Mouse (Mus musculus): Measurements from ENCODE around the gene Dap3. TPM values are rescaled to one million over a fixed set of nuclear protein-coding genes. Genes with fewer than 3 reads are reported as not detected.
"Not testable (repeated sequence)": the region's sequence is repeated elsewhere in the genome, so short reads cannot be mapped to it uniquely, and the experiment has no call there.

Gene Dap3
- polyA plus RNA-seq, 1 experiment, result 9.4 TPM

DNA sequence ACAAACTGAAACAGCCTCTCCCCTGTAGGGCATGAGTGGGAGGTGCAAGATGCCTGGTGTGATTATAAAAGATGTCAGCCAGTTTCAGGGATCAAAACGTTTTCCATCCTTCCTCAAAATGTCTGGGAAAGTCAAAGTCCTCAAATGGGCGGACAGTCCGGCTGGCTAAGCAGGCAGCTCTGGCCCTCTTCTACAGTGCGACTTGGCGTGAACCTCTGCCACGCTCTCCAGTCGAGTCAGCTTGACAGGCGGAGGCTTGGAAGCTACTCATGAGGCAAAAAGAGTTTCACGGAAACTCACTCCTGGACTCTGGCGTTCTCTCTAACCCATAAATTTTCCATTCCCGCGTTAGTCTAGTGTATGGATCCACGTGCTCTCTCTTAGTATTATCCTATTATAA lies 32.0 kb downstream of the Dap3 start:
- TF ChIP-seq GATA1 (IDR thresholded peaks at IDR 0.05; ENCODE audit: low read length) (no peak), TAL1 (IDR thresholded peaks at IDR 0.05; ENCODE audit: low read length) (no peak)
- H3K36me3 ChIP-seq (ENCODE audit: control insufficient read depth), result peaks cover 37% of the 10 kb centered on the region

DNA sequence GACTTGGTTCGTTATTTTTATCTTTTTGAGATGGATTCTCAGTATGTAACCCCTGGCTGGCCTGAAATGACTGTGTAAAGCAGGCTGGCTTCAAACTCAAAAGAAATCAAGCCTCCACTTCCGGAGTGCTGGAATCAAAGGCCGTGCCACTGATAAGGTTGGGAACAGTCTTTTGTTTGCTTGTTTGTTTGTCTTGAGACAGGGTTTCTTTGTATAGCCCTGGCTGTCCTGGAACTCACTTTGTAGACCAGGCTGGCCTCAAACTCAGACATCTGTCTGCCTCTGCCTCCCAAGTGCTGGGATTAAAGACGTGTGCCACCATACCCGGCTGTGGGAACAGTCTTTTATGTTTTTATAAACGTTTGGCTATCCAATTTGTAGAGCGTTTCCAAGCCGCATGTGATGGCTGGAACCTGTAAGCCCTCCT lies 36.6 kb downstream of the Dap3 start:
- Histone ChIP-seq H3K27me3 (ENCODE audit: control insufficient read depth) (no peaks in the 10 kb centered on the region), H3K9me3 (ENCODE audit: control insufficient read depth, low read length) (no peaks in the 10 kb centered on the region), H3K36me3 (ENCODE audit: control insufficient read depth) (peaks cover 31% of the 10 kb centered on the region), H3K4me3 (replicated peaks) (peak overlapping the region; percentile 85), H3K4me1 (ENCODE audit: control insufficient read depth) (peaks cover 23% of the 10 kb centered on the region)
- no peak for TF ChIP-seq GATA1 (IDR thresholded peaks at IDR 0.05; ENCODE audit: low read length)
- TF ChIP-seq TAL1 (IDR thresholded peaks at IDR 0.05; ENCODE audit: low read length), result no peak

More for the DNA sequence above, 32.0 kb downstream of the Dap3 start:
- peaks cover 9% of the 10 kb centered on the region for H3K4me1 ChIP-seq (ENCODE audit: control insufficient read depth)
- no peaks in the 10 kb centered on the region for H3K27me3 ChIP-seq (ENCODE audit: control insufficient read depth)
- no peak overlapping the region for H3K4me3 ChIP-seq (replicated peaks)
- peaks cover 11% of the 10 kb centered on the region for H3K9me3 ChIP-seq (ENCODE audit: control insufficient read depth, low read length)

DNA sequence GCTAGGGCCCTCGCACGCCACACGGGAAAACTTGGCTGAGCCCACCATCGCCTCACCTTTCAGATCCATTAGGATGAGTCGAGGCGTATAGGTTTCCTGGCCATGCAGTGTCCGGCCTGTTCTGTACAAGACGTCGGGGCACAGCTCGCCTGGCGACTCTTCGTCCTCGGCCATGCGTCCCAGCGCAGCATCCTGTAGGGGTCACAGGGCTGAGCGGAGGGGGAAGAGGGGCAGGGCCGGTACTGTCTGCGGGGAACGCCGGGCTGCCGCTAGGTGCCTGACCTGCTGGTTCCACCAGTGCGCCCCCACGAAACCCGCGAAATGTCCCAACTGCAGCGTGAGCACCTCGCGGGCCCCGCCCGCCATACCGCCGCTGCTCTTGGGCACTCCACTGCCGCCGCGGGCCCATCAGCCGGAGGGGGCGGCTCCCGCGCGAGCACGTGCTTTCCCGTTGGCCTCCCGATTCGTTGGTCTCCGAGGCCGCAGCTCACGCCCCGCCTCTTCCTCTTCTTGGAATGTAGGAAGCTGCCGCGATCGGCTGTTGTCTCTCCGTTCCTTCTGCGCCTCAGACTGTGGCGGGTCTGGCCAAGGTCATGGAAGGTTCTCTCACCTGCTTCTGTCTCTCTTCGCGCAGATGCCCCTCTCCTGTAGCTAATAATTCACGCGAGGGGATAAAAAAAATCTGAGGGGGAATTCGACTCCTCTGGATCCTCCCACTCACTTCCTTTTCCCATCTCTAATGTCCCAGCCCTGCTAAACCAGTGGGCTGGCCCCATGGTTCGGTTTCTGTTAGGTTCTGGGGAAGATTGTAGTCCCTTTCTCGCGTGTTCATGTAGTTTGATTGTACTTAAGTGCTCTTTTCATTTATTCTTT lies 37.2 kb downstream of the Dap3 start, which contains the start of gene Msto1:
TSS of gene Msto1 (minus strand) at position 489 of the 873 bp plus-strand sequence.
- Histone ChIP-seq H3K4me3 (replicated peaks) (peak within 1 kb of the TSS; percentile 85), H3K4me1 (ENCODE audit: control insufficient read depth) (peaks cover 23% of the 10 kb centered on the region), H3K36me3 (ENCODE audit: control insufficient read depth) (peaks cover 36% of the 10 kb centered on the region), H3K9me3 (ENCODE audit: control insufficient read depth, low read length) (no peaks in the 10 kb centered on the region), H3K27me3 (ENCODE audit: control insufficient read depth) (no peaks in the 10 kb centered on the region)
- TF ChIP-seq GATA1 (IDR thresholded peaks at IDR 0.05; ENCODE audit: low read length) (no peak), TAL1 (IDR thresholded peaks at IDR 0.05; ENCODE audit: low read length) (no peak)

DNA sequence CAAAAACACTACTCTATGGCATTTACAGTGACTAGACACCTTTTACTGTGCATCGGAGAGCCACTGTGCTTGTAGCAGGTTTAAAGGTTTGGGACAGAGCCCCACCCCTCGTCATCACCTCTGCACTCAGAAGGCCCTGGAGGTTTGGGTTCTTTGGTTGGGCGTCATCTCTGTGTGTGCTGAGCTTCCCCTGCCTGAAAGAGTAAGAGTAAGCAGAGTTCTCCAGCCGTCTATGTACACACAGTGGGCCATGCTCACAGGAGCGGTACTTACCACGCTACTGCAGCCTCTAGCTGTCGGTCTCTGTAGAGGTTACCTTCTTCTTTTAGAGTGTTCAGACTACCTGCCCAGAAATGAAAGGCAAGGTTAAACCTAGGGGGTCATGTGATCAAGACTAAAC lies 38.4 kb downstream of the Dap3 start:
- TF ChIP-seq TAL1 (IDR thresholded peaks at IDR 0.05; ENCODE audit: low read length) (no peak), GATA1 (IDR thresholded peaks at IDR 0.05; ENCODE audit: low read length) (no peak)
- H3K4me1 ChIP-seq (ENCODE audit: control insufficient read depth), result peaks cover 23% of the 10 kb centered on the region
- H3K27me3 ChIP-seq (ENCODE audit: control insufficient read depth), result no peaks in the 10 kb centered on the region
- peaks cover 48% of the 10 kb centered on the region for H3K36me3 ChIP-seq (ENCODE audit: control insufficient read depth)
- H3K4me3 ChIP-seq (replicated peaks), result no peak overlapping the region
- no peaks in the 10 kb centered on the region for H3K9me3 ChIP-seq (ENCODE audit: control insufficient read depth, low read length)

DNA sequence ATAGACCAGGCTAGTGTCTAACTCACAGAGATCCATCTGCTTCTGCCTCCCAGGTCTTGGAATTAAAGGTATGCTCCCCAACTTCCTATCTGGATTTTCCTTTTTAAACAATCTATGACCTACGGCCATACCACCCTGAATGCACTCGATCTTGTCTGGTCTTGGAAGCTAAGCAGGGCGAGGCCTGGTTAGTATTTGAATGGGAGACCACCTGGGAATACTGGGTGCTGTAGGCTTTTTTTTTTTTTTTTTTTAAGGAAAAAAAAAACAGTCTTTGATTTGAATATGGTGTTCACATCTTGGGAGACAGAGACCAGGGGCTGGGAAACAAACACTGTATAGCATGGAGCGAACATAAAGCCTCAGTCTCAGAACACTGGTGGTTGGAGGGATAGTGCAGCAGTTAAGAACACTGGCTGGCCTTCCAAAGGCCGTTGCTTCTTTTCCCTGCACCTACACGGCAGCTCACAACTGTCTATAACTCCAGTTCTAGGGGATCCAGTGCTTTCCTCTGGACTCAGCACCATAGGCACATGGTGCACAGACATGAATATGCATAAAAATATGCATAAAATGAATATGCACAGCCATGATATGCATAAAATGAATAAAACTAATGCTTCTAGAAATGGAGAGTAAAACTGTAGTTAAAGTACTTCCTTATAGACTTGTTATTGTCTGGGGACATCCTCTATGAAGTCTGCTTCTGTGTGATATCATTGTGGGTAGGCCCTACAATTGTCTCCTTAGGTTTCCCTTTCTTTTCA lies 44.4 kb downstream of the Dap3 start:
- H3K27me3 ChIP-seq (ENCODE audit: control insufficient read depth), result no peaks in the 10 kb centered on the region
- no peak overlapping the region for H3K4me3 ChIP-seq (replicated peaks)
- H3K4me1 ChIP-seq (ENCODE audit: control insufficient read depth), result no peaks in the 10 kb centered on the region
- TF ChIP-seq GATA1 (IDR thresholded peaks at IDR 0.05; ENCODE audit: low read length) (no peak), TAL1 (IDR thresholded peaks at IDR 0.05; ENCODE audit: low read length) (no peak)
- H3K36me3 ChIP-seq (ENCODE audit: control insufficient read depth), result peaks cover 99% of the 10 kb centered on the region
- H3K9me3 ChIP-seq (ENCODE audit: control insufficient read depth, low read length), result no peaks in the 10 kb centered on the region

DNA sequence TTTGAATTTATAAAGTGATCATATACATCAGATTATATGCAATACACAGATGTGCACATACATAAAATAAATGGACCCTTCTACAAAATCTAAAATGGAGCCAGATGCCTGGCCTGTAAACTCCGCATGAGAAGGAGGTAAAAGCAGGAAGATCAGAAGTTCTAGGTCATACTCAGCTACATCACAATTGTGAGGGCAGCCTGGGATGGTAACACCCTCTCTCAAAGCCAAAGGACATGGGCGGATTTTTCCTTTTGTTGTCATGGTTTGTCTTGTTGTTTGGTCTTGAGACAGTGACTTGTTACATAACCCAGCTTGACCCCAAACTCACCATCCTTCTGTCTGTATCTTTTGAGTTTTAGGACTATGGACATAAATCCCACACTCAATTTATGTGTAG lies 45.2 kb downstream of the Dap3 start:
- Histone ChIP-seq H3K9me3 (ENCODE audit: control insufficient read depth, low read length) (no peaks in the 10 kb centered on the region), H3K27me3 (ENCODE audit: control insufficient read depth) (no peaks in the 10 kb centered on the region), H3K36me3 (ENCODE audit: control insufficient read depth) (peaks cover 97% of the 10 kb centered on the region), H3K4me1 (ENCODE audit: control insufficient read depth) (no peaks in the 10 kb centered on the region), H3K4me3 (replicated peaks) (no peak overlapping the region)
- no peak for TF ChIP-seq GATA1 (IDR thresholded peaks at IDR 0.05; ENCODE audit: low read length)
- TF ChIP-seq TAL1 (IDR thresholded peaks at IDR 0.05; ENCODE audit: low read length), result no peak

DNA sequence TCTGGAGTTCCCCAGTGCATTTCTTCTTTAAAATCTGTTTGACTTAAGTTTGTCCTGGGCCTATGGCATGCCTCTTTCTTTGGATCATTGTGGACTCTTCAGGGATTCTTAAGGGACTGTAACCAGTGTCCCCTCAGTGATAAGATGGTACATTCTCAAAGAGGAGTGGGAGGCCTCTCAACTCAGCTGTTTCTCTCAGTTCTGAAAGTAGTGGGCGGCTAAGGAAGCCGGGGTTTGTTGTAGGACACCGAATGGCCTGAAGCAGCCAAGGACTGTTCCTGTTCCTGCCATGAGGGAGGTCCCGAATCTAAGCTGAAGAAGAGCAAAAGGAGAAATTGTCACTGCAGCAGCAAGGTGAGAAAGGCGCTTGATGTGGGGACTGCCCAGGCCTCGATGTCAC lies 45.8 kb downstream of the Dap3 start:
- Histone ChIP-seq H3K9me3 (ENCODE audit: control insufficient read depth, low read length) (no peaks in the 10 kb centered on the region), H3K4me1 (ENCODE audit: control insufficient read depth) (no peaks in the 10 kb centered on the region), H3K27me3 (ENCODE audit: control insufficient read depth) (no peaks in the 10 kb centered on the region), H3K36me3 (ENCODE audit: control insufficient read depth) (peaks cover 97% of the 10 kb centered on the region), H3K4me3 (replicated peaks) (no peak overlapping the region)
- TF ChIP-seq GATA1 (IDR thresholded peaks at IDR 0.05; ENCODE audit: low read length) (no peak), TAL1 (IDR thresholded peaks at IDR 0.05; ENCODE audit: low read length) (no peak)

DNA sequence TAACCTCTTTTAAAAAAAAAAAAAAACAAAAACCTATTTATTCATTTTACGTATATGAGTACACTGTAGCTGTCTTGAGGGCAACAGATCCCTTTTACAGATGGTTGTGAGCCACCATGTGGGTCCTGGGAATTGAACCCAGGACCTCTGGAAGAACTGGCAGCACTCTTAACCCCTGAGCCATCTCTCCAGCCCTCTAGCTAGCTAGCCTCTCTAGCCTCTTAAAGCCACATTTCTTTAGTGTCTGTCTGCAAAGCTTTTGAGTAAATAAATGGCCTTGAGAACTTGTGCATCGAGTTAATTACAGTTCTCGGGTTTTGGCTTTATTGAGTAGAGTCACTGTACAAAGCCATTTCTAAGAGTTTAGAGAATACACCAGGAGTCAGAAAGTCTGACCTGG lies 46.2 kb downstream of the Dap3 start:
- H3K9me3 ChIP-seq (ENCODE audit: control insufficient read depth, low read length), result no peaks in the 10 kb centered on the region
- peaks cover 93% of the 10 kb centered on the region for H3K36me3 ChIP-seq (ENCODE audit: control insufficient read depth)
- no peak overlapping the region for H3K4me3 ChIP-seq (replicated peaks)
- no peaks in the 10 kb centered on the region for H3K4me1 ChIP-seq (ENCODE audit: control insufficient read depth)
- no peaks in the 10 kb centered on the region for H3K27me3 ChIP-seq (ENCODE audit: control insufficient read depth)
- TF ChIP-seq GATA1 (IDR thresholded peaks at IDR 0.05; ENCODE audit: low read length), result no peak

DNA sequence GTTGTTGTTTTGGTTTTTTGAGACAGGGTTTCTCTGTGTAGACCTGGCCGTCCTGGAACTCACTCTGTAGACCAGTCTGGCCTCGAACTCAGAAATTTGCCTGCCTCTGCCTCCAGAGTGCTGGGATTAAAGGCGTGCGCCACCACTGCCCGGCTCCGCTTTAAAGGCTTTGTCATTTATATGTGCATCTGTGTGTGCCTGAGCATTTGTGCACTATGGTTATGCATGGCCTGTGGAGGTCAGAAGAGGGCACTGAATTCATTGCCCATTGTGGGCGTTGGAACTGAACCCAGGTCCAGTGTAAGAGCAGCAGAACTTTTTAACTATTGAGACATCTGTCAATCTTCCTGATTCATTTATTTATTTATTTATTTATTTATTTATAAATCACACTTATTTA lies 58.0 kb downstream of the Dap3 start:
- not testable (repeated sequence) for H3K4me3 ChIP-seq (replicated peaks); H3K27me3 ChIP-seq (ENCODE audit: control insufficient read depth); H3K9me3 ChIP-seq (ENCODE audit: control insufficient read depth, low read length); H3K4me1 ChIP-seq (ENCODE audit: control insufficient read depth)
- H3K36me3 ChIP-seq (ENCODE audit: control insufficient read depth), result peaks cover 42% of the 10 kb centered on the region

DNA sequence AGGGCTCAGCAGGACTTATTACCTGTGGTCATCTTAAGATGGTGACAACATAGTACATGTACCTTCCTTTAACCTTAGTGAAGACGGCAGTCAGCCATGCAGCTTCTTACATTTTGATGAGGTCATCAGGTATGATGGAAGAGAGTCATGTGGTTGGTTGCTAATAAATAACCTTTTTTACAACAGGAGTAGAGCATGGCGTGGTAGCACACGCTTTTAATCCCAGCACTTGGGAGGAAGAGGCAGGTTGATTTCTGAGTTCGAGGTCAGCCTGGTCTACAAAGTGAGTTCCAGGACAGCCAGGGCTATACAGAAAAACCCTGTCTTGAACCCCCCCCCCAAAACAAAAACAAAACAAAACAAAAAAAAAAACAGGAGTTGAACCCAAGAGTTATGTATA lies 68.4 kb downstream of the Dap3 start:
- not testable (repeated sequence) for H3K4me3 ChIP-seq (replicated peaks); H3K36me3 ChIP-seq (ENCODE audit: control insufficient read depth); H3K9me3 ChIP-seq (ENCODE audit: control insufficient read depth, low read length); H3K27me3 ChIP-seq (ENCODE audit: control insufficient read depth); H3K4me1 ChIP-seq (ENCODE audit: control insufficient read depth)

All from erythroblast, embryonic 14.5 days (primary cell).